Mouse (Mus musculus) C2C12 (cell line): ENCODE results near the gene Arhgef10l. TPM values are rescaled to one million over a fixed set of nuclear protein-coding genes. Genes with fewer than 3 reads are reported as not detected.

Experiments used
- H3K27me3 ChIP-seq: one replicate; pipeline ENCODE4 v1.6.1; 2011; ENCODE audit not compliant: control insufficient read depth, insufficient read depth, insufficient read length
- H3K36me3 ChIP-seq: one replicate; pipeline ENCODE4 v1.6.1; 2011; ENCODE audit not compliant: control insufficient read depth, insufficient read depth
- H3K4me3 ChIP-seq: one replicate; pipeline ENCODE4 v1.5.1; 2011; ENCODE audit warnings: mild to moderate bottlenecking, control low read depth; ENCODE audit not compliant: poor library complexity, insufficient read depth, severe bottlenecking
- H3K79me2 ChIP-seq: one replicate; pipeline ENCODE4 v1.6.1; 2011; ENCODE audit not compliant: control insufficient read depth, insufficient read depth
- H3K79me3 ChIP-seq: one replicate; pipeline ENCODE4 v1.6.1; 2011; ENCODE audit warnings: low read depth, control low read depth
- H3ac ChIP-seq: one replicate; pipeline ENCODE3; 2011; ENCODE audit warnings: low read depth; ENCODE audit not compliant: control insufficient read depth, insufficient read length
- CEBPB ChIP-seq: IDR thresholded peaks from one replicate; pipeline ENCODE4 v1.6.1; 2011; ENCODE audit warnings: low read depth, mild to moderate bottlenecking, control low read depth, moderate library complexity
- CTCF ChIP-seq: IDR thresholded peaks from one replicate; pipeline ENCODE4 v1.5.1; 2011; ENCODE audit not compliant: control insufficient read depth, insufficient read depth, insufficient read length
- FOSL1 ChIP-seq: IDR thresholded peaks from one replicate; pipeline ENCODE4 v1.8.0; 2011; ENCODE audit warnings: mild to moderate bottlenecking, low read length; ENCODE audit not compliant: poor library complexity, insufficient read depth, severe bottlenecking
- MAX ChIP-seq: IDR thresholded peaks from one replicate; pipeline ENCODE4 v1.6.1; 2011; ENCODE audit warnings: mild to moderate bottlenecking, control low read depth
- MYOD1 ChIP-seq: IDR thresholded peaks from one replicate; pipeline ENCODE4 v1.6.1; 2011; ENCODE audit warnings: low read depth; ENCODE audit not compliant: control insufficient read depth, insufficient read length
- MYOG ChIP-seq: IDR thresholded peaks from one replicate; pipeline ENCODE4 v1.6.1; 2011; ENCODE audit not compliant: control insufficient read depth, insufficient read length; ENCODE audit errors: extremely low read depth
- USF1 ChIP-seq: IDR thresholded peaks from one replicate; pipeline ENCODE4 v1.6.1; 2011; ENCODE audit warnings: low read depth, mild to moderate bottlenecking, control low read depth, moderate library complexity
- polyA plus RNA-seq: library from polyadenylated mRNA; unstranded; fragments of >200 nt; fragmentation: generic; extraction: Trizol; gene quantifications from one replicate; pipeline ENCODE4 v1.2.1, GENCODE M21; 2012; ENCODE audit warnings: missing spikeins

Gene Arhgef10l
- polyA plus RNA-seq, 1 experiment = 27.8 TPM

DNA sequence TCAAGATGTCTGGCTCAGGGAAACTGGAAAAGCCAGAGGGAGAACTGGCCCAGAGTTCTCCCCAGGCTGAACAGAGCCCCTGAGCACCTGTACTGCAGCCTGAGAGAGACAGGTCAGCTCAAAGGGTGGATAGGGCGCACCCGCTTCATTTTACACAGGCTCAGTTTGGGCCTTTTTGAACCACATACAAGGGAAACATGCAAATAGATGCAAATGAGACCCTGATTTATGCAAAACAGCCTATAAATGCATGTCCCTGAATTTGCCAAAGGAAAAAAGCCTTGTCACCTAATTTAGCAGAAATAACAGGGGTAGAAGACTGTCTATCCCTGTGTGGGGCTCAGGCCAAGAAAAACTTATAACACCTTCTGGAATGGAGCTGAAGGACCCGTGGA lies 160.2 kb downstream of the Arhgef10l start:
- Histone ChIP-seq H3K79me3 (no peaks in the 10 kb centered on the region), H3ac (no peak overlapping the region), H3K79me2 (no peaks in the 10 kb centered on the region), H3K27me3 (no peaks in the 10 kb centered on the region), H3K4me3 (no peak overlapping the region), H3K36me3 (no peaks in the 10 kb centered on the region)
- no peak for TF ChIP-seq FOSL1
- no peak for TF ChIP-seq CTCF
- no peak for TF ChIP-seq CEBPB
- TF ChIP-seq MAX = no peak
- no peak for TF ChIP-seq USF1
- no peak for TF ChIP-seq MYOG
- TF ChIP-seq MYOD1 = no peak

GRCm38 (mm10) chr4:140504921-140505607 lies 160.7 kb downstream of the Arhgef10l start:
- no peak overlapping the region for H3ac ChIP-seq
- H3K27me3 ChIP-seq = no peaks in the 10 kb centered on the region
- no peak overlapping the region for H3K4me3 ChIP-seq
- H3K79me2 ChIP-seq = no peaks in the 10 kb centered on the region
- H3K36me3 ChIP-seq = no peaks in the 10 kb centered on the region
- TF ChIP-seq FOSL1 = no peak
- no peak for TF ChIP-seq CTCF
- TF ChIP-seq MYOG = no peak
- TF ChIP-seq USF1 = no peak
- TF ChIP-seq MAX = no peak
- H3K79me3 ChIP-seq = no peaks in the 10 kb centered on the region

GRCm38 (mm10) chr4:140504067-140504913 lies 161.5 kb downstream of the Arhgef10l start:
- no peak overlapping the region for H3ac ChIP-seq
- no peaks in the 10 kb centered on the region for H3K36me3 ChIP-seq
- no peaks in the 10 kb centered on the region for H3K79me3 ChIP-seq
- no peaks in the 10 kb centered on the region for H3K27me3 ChIP-seq
- H3K79me2 ChIP-seq = no peaks in the 10 kb centered on the region
- H3K4me3 ChIP-seq = no peak overlapping the region
- TF ChIP-seq CTCF (no peak), USF1 (no peak), FOSL1 (no peak), MYOG (no peak), MAX (no peak), MYOD1 (no peak), CEBPB (no peak)

DNA sequence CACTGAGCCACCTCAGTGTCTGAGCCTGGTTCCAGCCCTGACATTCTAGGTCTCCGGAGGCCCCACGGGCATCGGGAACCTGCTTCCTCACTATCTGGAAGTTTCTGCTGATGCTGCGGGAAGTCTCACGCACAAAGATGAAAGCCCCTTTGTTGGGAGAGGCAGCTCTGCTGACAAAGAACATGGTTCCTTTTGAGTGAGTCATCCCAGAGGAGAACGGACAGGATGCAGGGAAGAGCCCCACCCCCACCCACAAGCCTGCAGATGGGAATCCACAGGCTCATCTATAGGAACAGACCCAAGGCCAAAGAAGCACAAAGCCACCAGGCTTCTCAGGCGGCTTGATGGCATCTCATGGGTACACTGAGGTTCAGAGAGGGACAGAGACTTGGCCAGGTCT lies 165.0 kb downstream of the Arhgef10l start:
- Histone ChIP-seq H3K36me3 (no peaks in the 10 kb centered on the region), H3K79me3 (no peaks in the 10 kb centered on the region), H3K79me2 (no peaks in the 10 kb centered on the region), H3K27me3 (no peaks in the 10 kb centered on the region), H3K4me3 (no peak overlapping the region), H3ac (no peak overlapping the region)
- no peak for TF ChIP-seq MYOD1
- no peak for TF ChIP-seq MYOG
- TF ChIP-seq FOSL1 = no peak
- TF ChIP-seq CEBPB = no peak
- TF ChIP-seq MAX = no peak
- TF ChIP-seq CTCF = no peak
- TF ChIP-seq USF1 = no peak

DNA sequence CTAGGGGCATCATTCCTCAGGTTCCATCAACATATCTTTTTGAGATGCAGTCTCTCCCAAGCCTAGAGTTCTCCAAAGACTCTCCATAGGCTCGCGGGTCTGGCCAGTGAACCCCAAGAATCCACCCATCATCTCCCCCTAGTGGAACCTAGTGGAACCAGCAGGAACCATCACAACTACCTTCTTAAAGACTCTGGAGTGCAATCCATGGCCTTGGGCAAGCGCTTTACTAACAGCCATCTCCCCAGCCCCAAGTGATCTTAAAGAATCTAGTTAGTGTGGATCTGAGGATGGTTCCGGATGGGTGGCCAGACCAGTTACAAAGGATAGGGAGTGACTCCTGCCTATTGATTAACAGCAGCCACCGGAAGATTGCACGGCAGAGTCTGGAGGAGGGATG lies 166.2 kb downstream of the Arhgef10l start:
- TF ChIP-seq USF1 (no peak), MAX (no peak), FOSL1 (no peak), MYOD1 (no peak), CEBPB (no peak), MYOG (no peak), CTCF (no peak)
- no peaks in the 10 kb centered on the region for H3K27me3 ChIP-seq
- H3K4me3 ChIP-seq = no peak overlapping the region

DNA sequence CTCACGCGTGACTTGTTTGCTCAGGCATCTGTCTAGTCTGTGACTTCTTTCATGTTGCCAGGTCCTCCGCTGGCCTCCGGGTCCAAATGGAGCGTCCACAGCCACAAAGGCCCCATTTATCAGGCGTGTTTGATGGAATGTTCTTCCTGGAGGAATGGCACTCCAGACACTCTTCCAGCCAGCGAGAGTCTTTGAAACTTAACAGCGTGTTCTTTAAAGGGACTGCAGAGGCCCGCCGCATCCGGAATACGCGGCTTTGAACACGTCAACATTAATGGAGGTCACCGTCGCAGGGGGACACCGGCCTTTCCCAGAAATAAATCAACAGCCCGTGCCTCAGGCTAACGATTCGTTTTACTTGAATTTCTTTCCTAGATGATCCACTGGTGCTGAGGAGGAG lies 168.6 kb downstream of the Arhgef10l start:
- Histone ChIP-seq H3K79me3 (no peaks in the 10 kb centered on the region), H3ac (no peak overlapping the region), H3K4me3 (no peak overlapping the region), H3K27me3 (peaks cover 11% of the 10 kb centered on the region), H3K79me2 (no peaks in the 10 kb centered on the region), H3K36me3 (no peaks in the 10 kb centered on the region)
- no peak for TF ChIP-seq USF1
- TF ChIP-seq CEBPB = no peak
- no peak for TF ChIP-seq MYOD1
- no peak for TF ChIP-seq MYOG
- TF ChIP-seq FOSL1 = no peak
- TF ChIP-seq MAX = no peak
- TF ChIP-seq CTCF = no peak

More for the DNA sequence above, 166.2 kb downstream of the Arhgef10l start:
- H3K36me3 ChIP-seq = no peaks in the 10 kb centered on the region
- H3K79me3 ChIP-seq = no peaks in the 10 kb centered on the region
- no peak overlapping the region for H3ac ChIP-seq
- no peaks in the 10 kb centered on the region for H3K79me2 ChIP-seq
